Mouse (Mus musculus) midbrain, embryonic 13.5 days (tissue): ENCODE results near the gene Ckmt1. TPM values are rescaled to one million over a fixed set of nuclear protein-coding genes. Genes with fewer than 3 reads are reported as not detected.
"Not testable (repeated sequence)": the region's sequence is repeated elsewhere in the genome, so short reads cannot be mapped to it uniquely, and the experiment has no call there.

ENCODE experiments used
- ATAC-seq: fragments of 200-750 bp; cut with Nextera tagmentation; 2 replicates; pipeline ENCODE4 v1.8.0; 2017; ENCODE audit warnings: mild to moderate bottlenecking, moderate TSS enrichment, moderate library complexity
- H3K27ac ChIP-seq: fragments of 300-500 bp; sonication (generic); 2 replicates; pipeline ENCODE4 v1.5.1; 2015; ENCODE audit warnings: inconsistent platforms, mild to moderate bottlenecking, moderate library complexity
- H3K27me3 ChIP-seq: fragments of 300-500 bp; sonication (generic); 2 replicates; pipeline ENCODE4 v1.6.1; 2015; ENCODE audit warnings: mild to moderate bottlenecking, inconsistent platforms
- H3K36me3 ChIP-seq: fragments of 300-500 bp; sonication (generic); 2 replicates; pipeline ENCODE4 v1.6.1; 2015; ENCODE audit warnings: mild to moderate bottlenecking, inconsistent platforms
- H3K4me1 ChIP-seq: fragments of 300-500 bp; sonication (generic); replicated peaks from 2 replicates; pipeline ENCODE4 v1.6.1; 2015; ENCODE audit warnings: inconsistent platforms
- H3K4me2 ChIP-seq: fragments of 300-500 bp; sonication (generic); replicated peaks from 2 replicates; pipeline ENCODE4 v1.6.1; 2015; ENCODE audit warnings: moderate library complexity, mild to moderate bottlenecking, inconsistent platforms
- H3K4me3 ChIP-seq: fragments of 300-500 bp; sonication (generic); replicated peaks from 2 replicates; pipeline ENCODE4 v1.5.1; 2015; ENCODE audit warnings: mild to moderate bottlenecking, inconsistent platforms
- H3K9ac ChIP-seq: fragments of 300-500 bp; sonication (generic); replicated peaks from 2 replicates; pipeline ENCODE4 v1.6.1; 2015; ENCODE audit warnings: mild to moderate bottlenecking, inconsistent platforms
- H3K9me3 ChIP-seq: fragments of 300-500 bp; sonication (generic); 2 replicates; pipeline ENCODE4 v1.6.1; 2016; ENCODE audit warnings: mild to moderate bottlenecking, inconsistent platforms
- WGBS: fragments of 180-500 bp; shearing (Covaris S2); methylation state at CpG from one replicate; pipeline ENCODE4 v1.1.7; 2015; 5-methylcytosine and 5-hydroxymethylcytosine counted together
- polyA plus RNA-seq: library from polyadenylated mRNA; unstranded; fragments of >200 nt; fragmentation: Nextera tagmentation; extraction: Ambion mirVana; gene quantifications from 2 replicates; pipeline ENCODE4 v1.2.1, GENCODE M21; 2015

Ckmt1 gene
- polyA plus RNA-seq, 1 experiment from 2014 or later: 25.1 TPM

DNA sequence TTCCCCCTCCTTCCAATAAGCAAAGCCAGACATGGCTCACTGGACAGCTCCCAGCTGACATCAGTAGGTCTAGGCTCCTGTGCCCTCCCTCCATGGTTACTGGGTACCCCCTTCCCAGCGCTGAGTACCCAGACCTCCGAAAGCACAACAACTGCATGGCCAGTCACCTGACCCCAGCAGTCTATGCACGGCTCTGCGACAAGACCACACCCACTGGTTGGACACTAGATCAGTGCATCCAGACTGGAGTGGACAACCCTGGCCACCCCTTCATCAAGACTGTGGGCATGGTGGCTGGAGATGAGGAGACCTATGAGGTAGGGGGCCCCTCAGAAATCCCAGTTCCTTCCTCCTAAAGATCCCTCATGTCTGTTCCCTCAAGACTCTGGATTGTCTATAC is 1.9 kb downstream of the Ckmt1 start:
- no peak for ATAC-seq
- no peak overlapping the region for H3K9ac ChIP-seq
- H3K4me2 ChIP-seq: peak overlapping the region; percentile 66
- H3K4me1 ChIP-seq: peaks cover 17% of the 10 kb centered on the region
- H3K27me3 ChIP-seq: peaks cover 31% of the 10 kb centered on the region
- H3K36me3 ChIP-seq: no peaks in the 10 kb centered on the region
- no peaks in the 10 kb centered on the region for H3K9me3 ChIP-seq
- WGBS: 41% methylated on average over 4 of the region's 4 CpGs
- peak overlapping the region; percentile 45; the same call in 1 of the 2 replicates for H3K4me3 ChIP-seq
- H3K27ac ChIP-seq: no peak overlapping the region

DNA sequence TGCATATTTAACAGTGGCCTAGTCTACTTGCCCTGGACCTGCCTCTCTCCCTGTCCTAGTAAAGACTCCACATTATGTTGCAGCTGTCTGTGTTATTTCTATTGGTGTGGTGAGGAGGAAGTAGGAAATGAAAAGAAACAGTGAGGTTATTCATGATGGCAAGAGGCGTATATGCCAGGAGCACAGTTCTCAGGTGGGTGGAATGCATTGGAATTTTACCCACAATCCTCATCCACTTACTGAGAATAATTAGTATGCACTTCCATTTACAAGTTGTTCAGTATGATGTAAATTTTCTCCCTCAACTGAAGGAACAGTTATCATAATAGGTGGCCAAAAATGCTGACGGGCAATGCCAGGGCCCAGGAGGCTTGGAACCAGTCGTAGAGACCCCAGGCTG is 6.1 kb downstream of the Ckmt1 start:
- Histone ChIP-seq H3K9me3 (no peaks in the 10 kb centered on the region), H3K4me2 (no peak overlapping the region)

DNA sequence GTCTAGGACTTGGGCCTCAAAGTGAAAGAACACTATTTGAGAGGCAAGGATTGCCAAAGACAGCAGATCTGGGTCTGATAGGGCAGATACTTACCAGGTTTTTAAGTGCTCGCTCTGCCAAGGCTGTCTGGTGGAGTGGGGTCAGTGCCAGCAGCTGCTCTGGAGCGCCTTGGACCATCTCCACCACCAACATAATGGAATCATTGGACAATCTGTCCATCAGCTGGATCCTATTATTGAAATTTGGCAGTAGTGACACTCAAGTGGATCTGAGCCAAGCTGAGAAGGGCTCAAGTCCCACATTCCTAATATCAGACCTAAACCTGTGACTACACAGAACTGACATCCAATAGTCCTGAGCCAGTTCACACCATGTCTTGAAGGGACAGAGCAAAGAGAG is 11.3 kb downstream of the Ckmt1 start:
- 91% methylated on average over 2 of the region's 2 CpGs for WGBS
- Histone ChIP-seq H3K4me2 (no peak overlapping the region), H3K36me3 (no peaks in the 10 kb centered on the region), H3K4me1 (no peaks in the 10 kb centered on the region), H3K27me3 (no peaks in the 10 kb centered on the region), H3K9ac (no peak overlapping the region), H3K27ac (no peak overlapping the region), H3K9me3 (no peaks in the 10 kb centered on the region), H3K4me3 (no peak overlapping the region)
- no peak for ATAC-seq

More for the DNA sequence above, 6.1 kb downstream of the Ckmt1 start:
- no peak for ATAC-seq
- no peak overlapping the region for H3K9ac ChIP-seq
- 87% methylated on average over 3 of the region's 3 CpGs for WGBS
- H3K27me3 ChIP-seq: peaks cover 7% of the 10 kb centered on the region
- no peaks in the 10 kb centered on the region for H3K36me3 ChIP-seq
- H3K4me1 ChIP-seq: peaks cover 6% of the 10 kb centered on the region; the same call in 1 of the 2 replicates
- no peak overlapping the region for H3K27ac ChIP-seq
- H3K4me3 ChIP-seq: no peak overlapping the region

DNA sequence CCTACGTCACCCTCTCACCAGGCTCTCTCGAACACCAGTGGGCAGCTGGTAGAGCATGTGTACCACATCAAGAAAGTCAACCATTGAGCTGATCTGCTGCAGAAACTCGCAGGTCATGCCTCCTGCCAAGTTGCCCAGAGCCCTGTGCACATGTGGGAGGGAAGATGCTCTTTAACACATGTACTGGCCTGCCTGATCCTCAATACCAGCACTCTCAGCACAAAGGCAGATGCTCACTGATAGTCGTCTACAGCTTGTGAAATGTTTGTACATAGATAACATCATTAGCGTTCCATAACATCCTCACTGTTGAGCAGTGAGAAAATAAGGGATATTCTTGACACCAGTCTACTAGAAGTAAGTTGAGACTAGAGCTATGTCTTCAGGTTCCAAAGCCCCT is 13.4 kb downstream of the Ckmt1 start:
- H3K9ac ChIP-seq: no peak overlapping the region
- no peak overlapping the region for H3K27ac ChIP-seq
- H3K27me3 ChIP-seq: no peaks in the 10 kb centered on the region
- WGBS: 86% methylated on average over 5 of the region's 5 CpGs
- H3K9me3 ChIP-seq: no peaks in the 10 kb centered on the region
- H3K4me1 ChIP-seq: no peaks in the 10 kb centered on the region
- ATAC-seq: no peak
- no peaks in the 10 kb centered on the region for H3K36me3 ChIP-seq
- H3K4me3 ChIP-seq: no peak overlapping the region
- no peak overlapping the region for H3K4me2 ChIP-seq

DNA sequence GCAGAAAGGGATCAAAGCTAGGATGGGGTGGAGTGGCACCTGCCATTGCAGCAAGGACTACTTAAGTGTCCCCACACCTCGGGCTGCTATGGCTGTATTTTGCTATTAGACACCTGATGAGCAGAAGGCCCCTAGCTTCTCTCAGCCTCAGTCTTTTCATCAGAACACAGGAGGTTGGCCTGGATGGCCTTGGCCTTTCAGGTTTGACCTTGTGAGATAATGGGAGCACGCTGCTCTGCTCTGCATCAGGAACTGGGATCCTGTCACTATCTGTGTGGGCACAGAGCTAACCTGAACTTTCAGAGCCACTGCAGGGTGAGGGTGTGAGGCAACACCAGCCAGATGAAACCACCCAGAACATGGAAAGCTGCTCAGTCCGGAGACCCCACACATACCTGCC is 14.8 kb downstream of the Ckmt1 start:
- Histone ChIP-seq H3K27me3 (no peaks in the 10 kb centered on the region), H3K36me3 (no peaks in the 10 kb centered on the region), H3K9ac (no peak overlapping the region), H3K4me3 (no peak overlapping the region), H3K4me2 (no peak overlapping the region), H3K9me3 (no peaks in the 10 kb centered on the region), H3K27ac (no peak overlapping the region), H3K4me1 (no peaks in the 10 kb centered on the region)
- 87% methylated on average over 3 of the region's 3 CpGs for WGBS
- ATAC-seq: no peak

DNA sequence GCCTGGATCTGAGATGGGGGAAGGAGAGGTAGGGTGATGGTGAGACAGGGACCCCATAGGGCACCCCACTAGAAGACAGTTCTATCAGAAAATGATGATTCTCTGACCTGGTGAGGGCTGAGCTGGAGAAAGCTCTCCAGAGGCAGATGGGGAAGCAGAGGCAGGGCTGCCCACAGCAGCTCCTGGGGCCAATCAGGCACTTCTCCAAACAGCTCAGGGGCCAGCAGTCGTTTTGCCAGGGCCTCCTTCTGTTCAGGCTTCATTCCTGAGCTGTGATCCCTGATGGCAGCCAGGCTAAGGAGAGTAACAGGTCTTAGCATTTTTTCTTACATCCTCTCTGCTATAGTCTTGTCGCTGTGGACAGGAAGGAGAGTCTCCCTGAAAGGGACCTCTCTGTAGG is 17.3 kb downstream of the Ckmt1 start:
- Histone ChIP-seq H3K4me1 (no peaks in the 10 kb centered on the region), H3K9ac (no peak overlapping the region), H3K9me3 (no peaks in the 10 kb centered on the region), H3K36me3 (no peaks in the 10 kb centered on the region), H3K4me3 (no peak overlapping the region), H3K27me3 (no peaks in the 10 kb centered on the region), H3K4me2 (no peak overlapping the region), H3K27ac (no peak overlapping the region)
- WGBS: 58% methylated on average over 2 of the region's 2 CpGs
- ATAC-seq: no peak

DNA sequence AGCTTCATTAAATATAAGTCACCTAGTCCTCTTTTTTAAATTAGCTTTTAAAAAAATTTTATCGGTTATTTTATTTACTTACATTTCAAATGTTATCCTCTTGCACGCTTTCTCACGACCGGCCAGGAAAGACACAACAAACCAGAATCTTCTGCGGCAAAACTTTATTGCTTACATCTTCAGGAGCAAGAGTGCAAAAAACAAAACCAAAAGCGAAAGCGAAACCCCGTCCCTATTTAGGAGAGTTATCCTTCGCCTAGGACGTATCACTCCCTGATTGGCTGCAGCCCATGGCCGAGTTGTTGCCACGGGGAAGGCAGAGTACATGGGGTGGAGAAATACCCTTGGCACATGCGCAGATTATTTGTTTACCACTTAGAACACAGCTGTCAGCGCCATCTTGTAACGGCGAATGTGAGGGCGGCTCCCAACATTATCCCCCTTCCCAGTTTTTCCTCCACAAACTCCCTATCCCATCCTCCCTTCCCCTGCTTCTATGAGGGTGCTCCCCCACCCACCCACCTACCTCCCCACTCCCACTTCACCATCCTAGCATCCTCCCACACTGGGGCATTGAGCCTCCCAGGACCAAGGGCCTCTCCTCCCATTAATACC is 29.6 kb downstream of the Ckmt1 start, which contains the start of gene Strc:
Gene Strc (minus strand): TSS at position 208 of the 615 bp plus-strand sequence.
- 94% methylated on average over 17 of the region's 17 CpGs for WGBS
- not testable (repeated sequence) for H3K4me2 ChIP-seq, H3K9ac ChIP-seq, H3K4me1 ChIP-seq, H3K27ac ChIP-seq, ATAC-seq, H3K4me3 ChIP-seq, H3K27me3 ChIP-seq, H3K9me3 ChIP-seq, H3K36me3 ChIP-seq

DNA sequence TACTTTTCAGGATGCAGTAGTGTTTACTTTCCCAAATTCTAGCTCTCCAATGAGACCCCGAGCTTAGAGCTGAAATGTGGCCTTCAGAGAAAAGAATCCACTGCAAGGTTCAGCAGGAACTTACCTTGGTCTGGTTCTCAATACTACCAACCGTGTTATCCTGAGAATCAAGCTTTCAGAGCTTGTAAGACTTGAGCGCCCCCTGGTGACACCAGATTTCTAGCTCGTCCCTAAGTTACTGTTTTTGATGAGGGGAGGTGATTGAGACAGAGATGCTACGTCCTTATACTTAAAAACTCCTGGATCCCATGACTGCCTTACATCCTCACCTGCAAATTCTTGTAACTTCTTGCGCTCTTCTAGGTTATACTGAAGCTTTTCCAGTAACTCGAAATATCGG is 39.1 kb downstream of the Ckmt1 start:
- Histone ChIP-seq H3K27me3 (no peaks in the 10 kb centered on the region), H3K27ac (no peak overlapping the region), H3K4me2 (no peak overlapping the region), H3K9me3 (no peaks in the 10 kb centered on the region), H3K4me3 (no peak overlapping the region), H3K9ac (no peak overlapping the region), H3K36me3 (no peaks in the 10 kb centered on the region), H3K4me1 (no peaks in the 10 kb centered on the region)
- 13% methylated on average over 8 of the region's 8 CpGs for whole genome bisulfite sequencing
- ATAC-seq: no peak

DNA sequence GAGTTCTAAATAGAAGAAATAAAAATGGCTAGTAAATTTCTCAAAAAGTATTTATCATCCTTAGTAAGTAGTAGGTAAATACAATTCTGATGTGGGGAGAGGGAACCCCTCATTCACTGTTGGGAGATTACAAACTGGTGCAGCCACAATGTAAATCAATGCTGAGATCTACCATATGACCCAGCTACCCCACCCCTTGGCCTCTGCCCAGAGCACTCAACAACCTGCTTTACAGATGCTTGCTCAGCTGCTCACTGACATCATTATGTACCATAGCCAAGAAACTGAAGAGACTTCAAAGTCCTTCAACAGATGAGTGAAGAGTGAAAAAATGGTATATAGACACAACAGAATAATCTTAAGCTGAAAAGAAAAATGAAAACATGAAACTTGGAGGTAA is 45.8 kb downstream of the Ckmt1 start:
- no peaks in the 10 kb centered on the region for H3K4me1 ChIP-seq

DNA sequence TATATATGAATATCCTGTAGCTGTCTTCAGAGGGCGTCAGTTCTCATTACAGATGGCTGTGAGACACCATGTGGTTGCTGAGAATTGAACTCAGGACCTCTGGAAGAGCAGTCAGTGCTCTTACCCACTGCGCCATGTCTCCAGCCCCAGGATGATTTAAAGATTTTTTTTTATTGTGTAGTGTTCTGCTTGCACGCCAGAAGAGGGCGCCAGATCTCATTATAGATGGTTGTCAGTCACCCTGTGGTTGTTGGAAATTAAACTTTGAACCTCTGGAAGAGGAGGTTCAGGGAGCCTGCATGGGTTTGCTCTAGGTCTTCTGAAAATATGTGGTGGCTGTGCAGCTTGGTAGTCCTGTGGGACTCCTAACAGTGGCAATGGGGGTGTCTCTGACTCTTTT is 50.6 kb downstream of the Ckmt1 start:
- no peak overlapping the region for H3K4me3 ChIP-seq
- H3K4me2 ChIP-seq: no peak overlapping the region
- H3K27me3 ChIP-seq: no peaks in the 10 kb centered on the region
- H3K27ac ChIP-seq: no peak overlapping the region
- H3K4me1 ChIP-seq: peaks cover 8% of the 10 kb centered on the region
- no peak overlapping the region for H3K9ac ChIP-seq
- ATAC-seq: no peak
- no peaks in the 10 kb centered on the region for H3K36me3 ChIP-seq
- WGBS: 33% methylated on average over 4 of the region's 4 CpGs
- H3K9me3 ChIP-seq: no peaks in the 10 kb centered on the region

More for the DNA sequence above, 45.8 kb downstream of the Ckmt1 start:
- Histone ChIP-seq H3K4me3 (no peak overlapping the region), H3K27me3 (no peaks in the 10 kb centered on the region), H3K4me2 (no peak overlapping the region), H3K27ac (no peak overlapping the region), H3K9ac (no peak overlapping the region), H3K9me3 (no peaks in the 10 kb centered on the region), H3K36me3 (no peaks in the 10 kb centered on the region)
- no peak for ATAC-seq

DNA sequence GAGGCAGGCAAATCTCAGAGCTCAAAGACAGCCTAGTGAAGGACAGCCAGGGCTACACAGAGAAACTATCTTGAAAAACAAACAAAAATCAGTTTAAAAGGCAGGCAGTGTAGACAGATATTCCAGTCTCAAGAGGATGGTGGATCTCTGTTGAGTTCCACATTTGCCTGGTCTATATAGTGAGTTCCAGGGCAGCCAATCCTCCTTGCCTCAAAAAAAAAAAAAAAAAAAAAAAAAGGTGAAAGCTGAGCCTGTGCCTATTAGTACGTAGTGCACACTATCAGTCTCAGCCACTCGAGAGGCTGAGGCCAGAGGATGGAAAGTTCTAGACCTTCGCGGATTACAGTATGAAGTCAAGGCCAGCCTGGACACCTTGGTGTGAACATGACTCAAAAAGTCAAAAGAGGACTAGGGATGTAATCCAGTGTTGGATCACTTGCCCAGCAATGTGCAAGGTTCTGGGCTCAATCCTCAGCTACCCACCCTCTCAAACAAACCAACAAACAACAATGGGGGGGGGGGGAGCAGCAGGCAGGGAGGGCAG is 55.4 kb downstream of the Ckmt1 start:
- peak overlapping the region; percentile 95 for H3K27ac ChIP-seq
- 6% methylated on average over 4 of the region's 4 CpGs for WGBS
- no peaks in the 10 kb centered on the region for H3K9me3 ChIP-seq
- peak overlapping the region; percentile 69 for H3K4me2 ChIP-seq
- H3K4me3 ChIP-seq: peak overlapping the region; percentile 99
- H3K27me3 ChIP-seq: no peaks in the 10 kb centered on the region
- no peak; the same call in 1 of the 2 replicates for ATAC-seq
- peaks cover 14% of the 10 kb centered on the region; the same call in 1 of the 2 replicates for H3K36me3 ChIP-seq
- peak overlapping the region; percentile 76 for H3K9ac ChIP-seq
- peaks cover 42% of the 10 kb centered on the region for H3K4me1 ChIP-seq
